Mouse (Mus musculus) ES-Bruce4 (cell line): Measurements from ENCODE around the gene Abcc4.

Experiments
- CTCF ChIP-seq: IDR thresholded peaks from one replicate; pipeline ENCODE4 v1.8.1; 2011; ENCODE audit warnings: low read depth, low read length
- EP300 ChIP-seq: IDR thresholded peaks from 2 replicates; pipeline ENCODE4 v1.6.1; 2011; ENCODE audit warnings: low read depth, low read length; ENCODE audit not compliant: insufficient read depth
- POLR2A ChIP-seq: IDR thresholded peaks from one replicate; pipeline ENCODE4 v1.8.1; 2011; ENCODE audit warnings: low read length; ENCODE audit not compliant: insufficient read depth

DNA sequence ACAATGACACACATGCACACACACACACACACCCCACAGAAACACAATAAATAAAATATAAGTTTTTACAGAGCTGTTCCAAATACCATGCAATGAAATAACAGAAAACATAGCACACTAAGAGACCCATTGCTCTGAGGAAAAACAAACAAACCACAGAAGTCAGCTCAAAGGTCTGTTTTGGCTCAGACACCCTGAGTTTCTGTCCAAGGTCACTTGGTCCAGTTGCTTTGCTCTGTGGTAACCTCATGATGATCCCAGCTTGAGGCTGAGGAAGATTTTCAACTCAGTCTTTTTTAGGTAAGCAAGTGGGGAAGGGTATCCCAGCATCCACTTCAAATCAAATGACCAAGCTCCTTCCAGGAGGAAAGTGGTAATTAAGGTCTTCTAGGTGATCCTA is 4.9 kb upstream of the Abcc4 start:
- no peak for TF ChIP-seq CTCF
- no peak for TF ChIP-seq POLR2A
- TF ChIP-seq EP300, result no peak
